Mouse (Mus musculus) heart, embryonic 14.5 days (tissue): Measurements from ENCODE around the gene Fmnl1. TPM values are rescaled to one million over a fixed set of nuclear protein-coding genes. Genes with fewer than 3 reads are reported as not detected.

Source experiments
- ATAC-seq: fragments of 200-750 bp; cut with Nextera tagmentation; 2 replicates; pipeline ENCODE4 v1.8.0; 2017; ENCODE audit warnings: low read depth, moderate TSS enrichment; ENCODE audit not compliant: insufficient number of reproducible peaks, insufficient read depth, low FRiP score
- H3K27ac ChIP-seq, 2 experiments: fragments of 200-500 bp in 1 of 2; fragments of 300-500 bp in 1 of 2; sonication (generic) in 1 of 2; replicated peaks in 1 of 2; 2 replicates each; pipeline ENCODE4 v1.5.1; 2012 to 2014; ENCODE audit warnings: low read depth in 2 of 2, low read length in 2 of 2, control low read depth in 1 of 2, mild to moderate bottlenecking in 1 of 2, mixed read lengths in 1 of 2; ENCODE audit not compliant: control insufficient read depth in 1 of 2, insufficient read depth in 1 of 2
- H3K27me3 ChIP-seq: fragments of 300-500 bp; sonication (generic); 2 replicates; pipeline ENCODE4 v1.6.1; 2014; ENCODE audit warnings: mild to moderate bottlenecking, low read length, control low read depth; ENCODE audit not compliant: control insufficient read depth, insufficient read depth
- H3K36me3 ChIP-seq: fragments of 300-500 bp; sonication (generic); 2 replicates; pipeline ENCODE4 v1.6.1; 2014; ENCODE audit warnings: mild to moderate bottlenecking, control low read depth, low read length, mixed read lengths; ENCODE audit not compliant: control insufficient read depth, insufficient read depth
- H3K4me1 ChIP-seq, 2 experiments: fragments of 200-500 bp in 1 of 2; fragments of 300-500 bp in 1 of 2; sonication (generic) in 1 of 2; 2 replicates each; pipeline ENCODE4 v1.6.1; 2012 to 2014; ENCODE audit warnings: low read length in 2 of 2, control low read depth in 1 of 2, mixed read lengths in 1 of 2; ENCODE audit not compliant: control insufficient read depth in 2 of 2, insufficient read depth in 2 of 2
- H3K4me2 ChIP-seq: fragments of 300-500 bp; sonication (generic); 2 replicates; pipeline ENCODE4 v1.6.1; 2014; ENCODE audit warnings: mild to moderate bottlenecking, low read length
- H3K4me3 ChIP-seq, 2 experiments: fragments of 200-500 bp in 1 of 2; fragments of 300-500 bp in 1 of 2; sonication (generic) in 1 of 2; 2 replicates each; pipeline ENCODE4 v1.5.1; 2012 to 2014; ENCODE audit warnings: low read length in 2 of 2, mild to moderate bottlenecking in 2 of 2, control low read depth in 1 of 2, low read depth in 1 of 2, moderate library complexity in 1 of 2; ENCODE audit not compliant: control insufficient read depth in 1 of 2, insufficient read depth in 1 of 2
- H3K9ac ChIP-seq: fragments of 300-500 bp; sonication (generic); 2 replicates; pipeline ENCODE4 v1.6.1; 2014; ENCODE audit warnings: mild to moderate bottlenecking, low read length
- H3K9me3 ChIP-seq: fragments of 300-500 bp; sonication (generic); 2 replicates; pipeline ENCODE4 v1.6.1; 2016; ENCODE audit warnings: low read length, control low read depth; ENCODE audit not compliant: control insufficient read depth
- WGBS: fragments of 180-500 bp; shearing (Covaris S2); extraction: QIAGEN DNeasy Blood & Tissue Kit; methylation state at CpG from one replicate; pipeline ENCODE4 v1.1.7; 2014; 5-methylcytosine and 5-hydroxymethylcytosine counted together
- polyA plus RNA-seq: library from polyadenylated mRNA; unstranded; fragments of >200 nt; fragmentation: Nextera tagmentation; extraction: Ambion mirVana; gene quantifications from 2 replicates; pipeline ENCODE4 v1.2.1, GENCODE M21; 2014

Fmnl1 gene
- polyA plus RNA-seq, 1 experiment from 2014 or later: 2.9 TPM

GRCm38 (mm10) chr11:103173041-103173770 lies 2.3 kb downstream of the Fmnl1 start:
- no peaks in the 10 kb centered on the region for H3K9me3 ChIP-seq
- H3K4me2 ChIP-seq: no peak overlapping the region
- H3K9ac ChIP-seq: no peak overlapping the region
- peaks cover 22% of the 10 kb centered on the region for H3K27me3 ChIP-seq
- H3K27ac ChIP-seq: no peak overlapping the region
- peaks cover 28 to 47% of the 10 kb centered on the region in 2 experiments for H3K4me1 ChIP-seq
- no peaks in the 10 kb centered on the region for H3K36me3 ChIP-seq
- H3K4me3 ChIP-seq: no peak overlapping the region
- no peak for ATAC-seq
- 84% methylated on average over 7 of the region's 7 CpGs for WGBS

GRCm38 (mm10) chr11:103173771-103174344 lies 3.0 kb downstream of the Fmnl1 start:
- no peak overlapping the region for H3K9ac ChIP-seq
- no peaks in the 10 kb centered on the region for H3K36me3 ChIP-seq
- H3K4me3 ChIP-seq: no peak overlapping the region
- WGBS: 93% methylated on average over 11 of the region's 11 CpGs
- peaks cover 22% of the 10 kb centered on the region for H3K27me3 ChIP-seq
- H3K27ac ChIP-seq: no peak overlapping the region
- no peaks in the 10 kb centered on the region for H3K9me3 ChIP-seq
- ATAC-seq: no peak
- H3K4me2 ChIP-seq: no peak overlapping the region
- peaks cover 28 to 48% of the 10 kb centered on the region in 2 experiments for H3K4me1 ChIP-seq

- Histone ChIP-seq H3K9ac (no peak overlapping the region), H3K4me2 (no peak overlapping the region), H3K4me3 (no peak overlapping the region), H3K27me3 (peaks cover 22% of the 10 kb centered on the region), H3K4me1 (peaks cover 28 to 48% of the 10 kb centered on the region in 2 experiments), H3K9me3 (no peaks in the 10 kb centered on the region), H3K27ac (no peak overlapping the region), H3K36me3 (no peaks in the 10 kb centered on the region)
- 78% methylated on average over 5 of the region's 5 CpGs for WGBS
- ATAC-seq: no peak
Measured at GRCm38 (mm10) chr11:103174411-103174832, 3.5 kb downstream of the Fmnl1 start.

GRCm38 (mm10) chr11:103174891-103175391 lies 4.0 kb downstream of the Fmnl1 start:
- 57% methylated on average over 8 of the region's 8 CpGs for WGBS
- no peak overlapping the region for H3K4me3 ChIP-seq
- no peak overlapping the region for H3K27ac ChIP-seq
- H3K27me3 ChIP-seq: peaks cover 18% of the 10 kb centered on the region
- H3K4me2 ChIP-seq: no peak overlapping the region
- no peaks in the 10 kb centered on the region for H3K9me3 ChIP-seq
- no peak for ATAC-seq
- no peaks in the 10 kb centered on the region for H3K36me3 ChIP-seq
- H3K4me1 ChIP-seq: peaks cover 28 to 48% of the 10 kb centered on the region in 2 experiments
- peak overlapping the region; percentile 34; the same call in 1 of the 2 replicates for H3K9ac ChIP-seq

- peaks cover 10% of the 10 kb centered on the region for H3K27me3 ChIP-seq
Measured at GRCm38 (mm10) chr11:103175688-103176442, 5.0 kb downstream of the Fmnl1 start.

GRCm38 (mm10) chr11:103176510-103176909 lies 5.6 kb downstream of the Fmnl1 start:
- Histone ChIP-seq H3K4me2 (no peak overlapping the region; the same call in 1 of the 2 replicates), H3K36me3 (no peaks in the 10 kb centered on the region), H3K27ac (no peak overlapping the region), H3K4me3 (no peak overlapping the region), H3K4me1 (peaks cover 28 to 38% of the 10 kb centered on the region in 2 experiments), H3K9ac (no peak overlapping the region), H3K9me3 (no peaks in the 10 kb centered on the region), H3K27me3 (peaks cover 5% of the 10 kb centered on the region)
- no peak for ATAC-seq
- 93% methylated on average over 1 of the region's 1 CpGs for WGBS

More at GRCm38 (mm10) chr11:103175688-103176442, 5.0 kb downstream of the Fmnl1 start:
- 78% methylated on average over 14 of the region's 14 CpGs for WGBS
- ATAC-seq: no peak
- no peaks in the 10 kb centered on the region for H3K36me3 ChIP-seq
- no peaks in the 10 kb centered on the region for H3K9me3 ChIP-seq
- H3K4me2 ChIP-seq: no peak overlapping the region
- no peak overlapping the region for H3K9ac ChIP-seq
- no peak overlapping the region for H3K4me3 ChIP-seq
- H3K4me1 ChIP-seq: peaks cover 28 to 42% of the 10 kb centered on the region in 2 experiments
- H3K27ac ChIP-seq: no peak overlapping the region

GRCm38 (mm10) chr11:103177216-103177615 lies 6.3 kb downstream of the Fmnl1 start:
- WGBS: 24% methylated on average over 5 of the region's 5 CpGs
- H3K9me3 ChIP-seq: no peaks in the 10 kb centered on the region
- peak; percentile 34; the same call in 1 of the 2 replicates for ATAC-seq
- H3K27ac ChIP-seq: peak overlapping the region; percentile 34 to 64
- H3K4me1 ChIP-seq: peaks cover 21 to 31% of the 10 kb centered on the region in 2 experiments
- H3K4me3 ChIP-seq: no peak overlapping the region
- no peaks in the 10 kb centered on the region; the same call in 1 of the 2 replicates for H3K27me3 ChIP-seq
- no peaks in the 10 kb centered on the region for H3K36me3 ChIP-seq
- H3K9ac ChIP-seq: peak overlapping the region; percentile 36; the same call in 1 of the 2 replicates
- H3K4me2 ChIP-seq: peak overlapping the region; percentile 29
